Mouse (Mus musculus): ENCODE results near the gene Diras2. TPM values are rescaled to one million over a fixed set of nuclear protein-coding genes. Genes with fewer than 3 reads are reported as not detected.

The Diras2 gene
- polyA plus RNA-seq, 1 experiment = 22.4 TPM

- H3K4me1 ChIP-seq (replicated peaks; ENCODE audit: control insufficient read depth, insufficient read depth, low read length) = no peaks in the 10 kb centered on the region
- H3K27me3 ChIP-seq (ENCODE audit: control insufficient read depth, insufficient read depth, low read length) = no peaks in the 10 kb centered on the region
- no peak for TF ChIP-seq CTCF (IDR thresholded peaks at IDR 0.05; ENCODE audit: borderline replicate concordance, control insufficient read depth, extremely low read depth, insufficient read depth, low read length, poor library complexity)
- no peak for TF ChIP-seq POLR2A (IDR thresholded peaks at IDR 0.05; ENCODE audit: control insufficient read depth, extremely low read depth, insufficient read depth, low read length, poor library complexity)
- no peak overlapping the region for H3K4me3 ChIP-seq (ENCODE audit: control insufficient read depth, insufficient read depth, low read length)
- H3K36me3 ChIP-seq (ENCODE audit: control insufficient read depth, insufficient read depth, low read length) = no peaks in the 10 kb centered on the region
- DNase-seq = no peak
- 92% methylated on average over 11 of the region's 11 CpGs for WGBS
- H3K27ac ChIP-seq (ENCODE audit: control insufficient read depth, insufficient read depth, low read length) = no peak overlapping the region
These were observed 6.8 kb downstream of the Diras2 start for GRCm38 (mm10) chr13:52524313-52524712.

GRCm38 (mm10) chr13:52521176-52521575 is 9.9 kb downstream of the Diras2 start:
- Histone ChIP-seq H3K27ac (ENCODE audit: control insufficient read depth, insufficient read depth, low read length) (no peak overlapping the region), H3K4me3 (ENCODE audit: control insufficient read depth, insufficient read depth, low read length) (no peak overlapping the region), H3K27me3 (ENCODE audit: control insufficient read depth, insufficient read depth, low read length) (no peaks in the 10 kb centered on the region), H3K4me1 (replicated peaks; ENCODE audit: control insufficient read depth, insufficient read depth, low read length) (no peaks in the 10 kb centered on the region), H3K36me3 (ENCODE audit: control insufficient read depth, insufficient read depth, low read length) (no peaks in the 10 kb centered on the region)
- WGBS = 91% methylated on average over 6 of the region's 6 CpGs
- TF ChIP-seq POLR2A (IDR thresholded peaks at IDR 0.05; ENCODE audit: control insufficient read depth, extremely low read depth, insufficient read depth, low read length, poor library complexity) (no peak), CTCF (IDR thresholded peaks at IDR 0.05; ENCODE audit: borderline replicate concordance, control insufficient read depth, extremely low read depth, insufficient read depth, low read length, poor library complexity) (no peak)
- no peak for DNase-seq

- H3K27ac ChIP-seq (ENCODE audit: control insufficient read depth, insufficient read depth, low read length) = no peak overlapping the region
- 97% methylated on average over 5 of the region's 5 CpGs for WGBS
These were observed 11.7 kb downstream of the Diras2 start for GRCm38 (mm10) chr13:52519425-52519824.

GRCm38 (mm10) chr13:52518377-52518776 is 12.7 kb downstream of the Diras2 start:
- Histone ChIP-seq H3K36me3 (ENCODE audit: control insufficient read depth, insufficient read depth, low read length) (no peaks in the 10 kb centered on the region), H3K4me3 (ENCODE audit: control insufficient read depth, insufficient read depth, low read length) (no peak overlapping the region), H3K27ac (ENCODE audit: control insufficient read depth, insufficient read depth, low read length) (no peak overlapping the region), H3K4me1 (replicated peaks; ENCODE audit: control insufficient read depth, insufficient read depth, low read length) (no peaks in the 10 kb centered on the region), H3K27me3 (ENCODE audit: control insufficient read depth, insufficient read depth, low read length) (no peaks in the 10 kb centered on the region)
- WGBS = 93% methylated on average over 4 of the region's 4 CpGs
- no peak for TF ChIP-seq CTCF (IDR thresholded peaks at IDR 0.05; ENCODE audit: borderline replicate concordance, control insufficient read depth, extremely low read depth, insufficient read depth, low read length, poor library complexity)
- no peak for TF ChIP-seq POLR2A (IDR thresholded peaks at IDR 0.05; ENCODE audit: control insufficient read depth, extremely low read depth, insufficient read depth, low read length, poor library complexity)
- DNase-seq = no peak

More at GRCm38 (mm10) chr13:52519425-52519824, 11.7 kb downstream of the Diras2 start:
- Histone ChIP-seq H3K4me1 (replicated peaks; ENCODE audit: control insufficient read depth, insufficient read depth, low read length) (no peaks in the 10 kb centered on the region), H3K4me3 (ENCODE audit: control insufficient read depth, insufficient read depth, low read length) (no peak overlapping the region), H3K27me3 (ENCODE audit: control insufficient read depth, insufficient read depth, low read length) (no peaks in the 10 kb centered on the region), H3K36me3 (ENCODE audit: control insufficient read depth, insufficient read depth, low read length) (no peaks in the 10 kb centered on the region)
- no peak for DNase-seq
- TF ChIP-seq CTCF (IDR thresholded peaks at IDR 0.05; ENCODE audit: borderline replicate concordance, control insufficient read depth, extremely low read depth, insufficient read depth, low read length, poor library complexity) (no peak), POLR2A (IDR thresholded peaks at IDR 0.05; ENCODE audit: control insufficient read depth, extremely low read depth, insufficient read depth, low read length, poor library complexity) (no peak)

- H3K27ac ChIP-seq (ENCODE audit: control insufficient read depth, insufficient read depth, low read length) = no peak overlapping the region
- TF ChIP-seq CTCF (IDR thresholded peaks at IDR 0.05; ENCODE audit: borderline replicate concordance, control insufficient read depth, extremely low read depth, insufficient read depth, low read length, poor library complexity) = no peak
- no peak for TF ChIP-seq POLR2A (IDR thresholded peaks at IDR 0.05; ENCODE audit: control insufficient read depth, extremely low read depth, insufficient read depth, low read length, poor library complexity)
- no peaks in the 10 kb centered on the region for H3K4me1 ChIP-seq (replicated peaks; ENCODE audit: control insufficient read depth, insufficient read depth, low read length)
- DNase-seq = no peak
- H3K27me3 ChIP-seq (ENCODE audit: control insufficient read depth, insufficient read depth, low read length) = no peaks in the 10 kb centered on the region
- H3K36me3 ChIP-seq (ENCODE audit: control insufficient read depth, insufficient read depth, low read length) = no peaks in the 10 kb centered on the region
- 92% methylated on average over 5 of the region's 5 CpGs for WGBS
- no peak overlapping the region for H3K4me3 ChIP-seq (ENCODE audit: control insufficient read depth, insufficient read depth, low read length)
These were observed 14.1 kb downstream of the Diras2 start for GRCm38 (mm10) chr13:52517021-52517420.

- Histone ChIP-seq H3K36me3 (ENCODE audit: control insufficient read depth, insufficient read depth, low read length) (no peaks in the 10 kb centered on the region), H3K4me3 (ENCODE audit: control insufficient read depth, insufficient read depth, low read length) (no peak overlapping the region), H3K27ac (ENCODE audit: control insufficient read depth, insufficient read depth, low read length) (no peak overlapping the region), H3K27me3 (ENCODE audit: control insufficient read depth, insufficient read depth, low read length) (no peaks in the 10 kb centered on the region), H3K4me1 (replicated peaks; ENCODE audit: control insufficient read depth, insufficient read depth, low read length) (no peaks in the 10 kb centered on the region)
- no peak for DNase-seq
- 98% methylated on average over 4 of the region's 4 CpGs for WGBS
- TF ChIP-seq POLR2A (IDR thresholded peaks at IDR 0.05; ENCODE audit: control insufficient read depth, extremely low read depth, insufficient read depth, low read length, poor library complexity) = no peak
- TF ChIP-seq CTCF (IDR thresholded peaks at IDR 0.05; ENCODE audit: borderline replicate concordance, control insufficient read depth, extremely low read depth, insufficient read depth, low read length, poor library complexity) = no peak
These were observed 14.5 kb downstream of the Diras2 start for GRCm38 (mm10) chr13:52516561-52516960.

- H3K27ac ChIP-seq (ENCODE audit: control insufficient read depth, insufficient read depth, low read length) = no peak overlapping the region
- no peaks in the 10 kb centered on the region for H3K4me1 ChIP-seq (replicated peaks; ENCODE audit: control insufficient read depth, insufficient read depth, low read length)
- H3K4me3 ChIP-seq (ENCODE audit: control insufficient read depth, insufficient read depth, low read length) = no peak overlapping the region
- WGBS = 87% methylated on average over 3 of the region's 3 CpGs
- no peaks in the 10 kb centered on the region for H3K36me3 ChIP-seq (ENCODE audit: control insufficient read depth, insufficient read depth, low read length)
- no peaks in the 10 kb centered on the region for H3K27me3 ChIP-seq (ENCODE audit: control insufficient read depth, insufficient read depth, low read length)
- no peak for DNase-seq
- TF ChIP-seq POLR2A (IDR thresholded peaks at IDR 0.05; ENCODE audit: control insufficient read depth, extremely low read depth, insufficient read depth, low read length, poor library complexity) (no peak), CTCF (IDR thresholded peaks at IDR 0.05; ENCODE audit: borderline replicate concordance, control insufficient read depth, extremely low read depth, insufficient read depth, low read length, poor library complexity) (no peak)
These were observed 15.0 kb downstream of the Diras2 start for GRCm38 (mm10) chr13:52516051-52516450.

All from thymus, adult 2 months (tissue).